Mouse (Mus musculus): ENCODE data around the gene Cabp7. TPM values are rescaled to one million over a fixed set of nuclear protein-coding genes. Genes with fewer than 3 reads are reported as not detected.

Gene Cabp7
- polyA plus RNA-seq, 1 experiment from 2014 or later: 0.09 TPM

DNA sequence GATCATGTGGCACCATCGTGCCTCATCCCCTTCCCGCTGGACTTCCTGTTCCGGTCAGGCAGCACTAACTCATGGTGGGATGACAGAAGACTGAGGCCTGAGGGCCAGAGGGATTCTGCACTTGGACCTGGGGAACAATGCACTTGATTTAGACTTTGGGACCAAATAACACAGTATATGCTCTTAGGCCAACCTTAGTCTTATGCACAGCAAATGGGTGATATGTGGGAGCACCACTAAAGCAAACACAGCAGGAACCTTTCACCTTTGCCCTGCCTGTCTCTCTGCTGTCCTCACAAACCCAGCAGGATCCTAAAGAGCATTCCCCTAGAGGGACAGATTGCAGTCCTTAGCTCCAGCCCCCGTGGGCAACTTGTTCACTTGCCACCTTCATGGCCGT lies 5.8 kb downstream of the Cabp7 start:
- no peak overlapping the region for H3K27ac ChIP-seq
- H3K4me3 ChIP-seq (replicated peaks; ENCODE audit: low read depth, low read length): no peak overlapping the region
- no peaks in the 10 kb centered on the region for H3K36me3 ChIP-seq (ENCODE audit: insufficient read depth, low read length)
- no peak overlapping the region for H3K4me2 ChIP-seq (ENCODE audit: low read length)
- H3K27me3 ChIP-seq (ENCODE audit: insufficient read depth, low read length): peaks cover 19% of the 10 kb centered on the region
- TF ChIP-seq CTCF (IDR thresholded peaks at IDR 0.05; ENCODE audit: low read depth): no peak
- ATAC-seq (replicated peaks; ENCODE audit: low FRiP score, low read depth) (no peak), DNase-seq (ENCODE audit: low spot score) (no peak)
- H3K9ac ChIP-seq (ENCODE audit: low read depth, low read length): no peak overlapping the region
- no peaks in the 10 kb centered on the region for H3K9me3 ChIP-seq (replicated peaks; ENCODE audit: low read length)
- no peaks in the 10 kb centered on the region for H3K4me1 ChIP-seq (replicated peaks; ENCODE audit: insufficient read depth, low read length)
- 30% methylated on average over 5 of the region's 5 CpGs for WGBS

GRCm38 (mm10) chr11:4738719-4739118 lies 7.9 kb downstream of the Cabp7 start:
- no peak for TF ChIP-seq CTCF (IDR thresholded peaks at IDR 0.05; ENCODE audit: low read depth)
- H3K9me3 ChIP-seq (replicated peaks; ENCODE audit: low read length): no peaks in the 10 kb centered on the region
- H3K4me2 ChIP-seq (ENCODE audit: low read length): no peak overlapping the region
- DNase-seq (ENCODE audit: low spot score) (no peak), ATAC-seq (replicated peaks; ENCODE audit: low FRiP score, low read depth) (0 out of 2 replicates have a peak, but pooled peaks have one; percentile 30)
- WGBS: 94% methylated on average over 16 of the region's 16 CpGs
- peaks cover under 1% of the 10 kb centered on the region; the same call in 1 of the 2 replicates for H3K27me3 ChIP-seq (ENCODE audit: insufficient read depth, low read length)
- H3K36me3 ChIP-seq (ENCODE audit: insufficient read depth, low read length): no peaks in the 10 kb centered on the region
- H3K4me3 ChIP-seq (replicated peaks; ENCODE audit: low read depth, low read length): no peak overlapping the region
- no peaks in the 10 kb centered on the region for H3K4me1 ChIP-seq (replicated peaks; ENCODE audit: insufficient read depth, low read length)
- no peak overlapping the region for H3K27ac ChIP-seq
- no peak overlapping the region for H3K9ac ChIP-seq (ENCODE audit: low read depth, low read length)

DNA sequence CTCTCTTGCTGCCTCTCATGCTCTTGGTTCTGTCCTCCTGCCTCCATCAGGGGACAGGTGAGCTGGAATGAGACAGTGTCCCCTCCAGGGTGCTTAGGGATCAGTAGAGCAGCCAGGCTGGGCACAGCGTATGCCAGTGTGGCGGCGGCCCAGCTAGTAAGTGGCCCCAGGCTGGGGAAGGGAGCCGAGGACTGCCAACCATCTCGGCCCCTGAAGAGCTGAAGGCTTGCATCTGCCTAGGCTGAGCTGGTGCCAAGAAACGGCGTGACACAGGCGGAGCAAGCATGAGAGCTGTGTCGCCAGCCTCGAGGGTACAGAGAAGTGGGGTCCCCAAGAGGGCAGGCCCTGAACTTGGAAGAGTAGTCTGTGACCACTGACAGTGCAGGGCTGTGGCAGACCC lies 8.9 kb downstream of the Cabp7 start:
- DNase-seq (ENCODE audit: low spot score): no peak
- ATAC-seq (replicated peaks; ENCODE audit: low FRiP score, low read depth): no peak
- Histone ChIP-seq H3K4me2 (ENCODE audit: low read length) (no peak overlapping the region), H3K4me3 (replicated peaks; ENCODE audit: low read depth, low read length) (no peak overlapping the region), H3K27me3 (ENCODE audit: insufficient read depth, low read length) (no peaks in the 10 kb centered on the region), H3K9me3 (replicated peaks; ENCODE audit: low read length) (no peaks in the 10 kb centered on the region), H3K4me1 (replicated peaks; ENCODE audit: insufficient read depth, low read length) (no peaks in the 10 kb centered on the region), H3K36me3 (ENCODE audit: insufficient read depth, low read length) (no peaks in the 10 kb centered on the region), H3K9ac (ENCODE audit: low read depth, low read length) (no peak overlapping the region), H3K27ac (no peak overlapping the region)
- WGBS: 75% methylated on average over 10 of the region's 10 CpGs
- no peak for TF ChIP-seq CTCF (IDR thresholded peaks at IDR 0.05; ENCODE audit: low read depth)

DNA sequence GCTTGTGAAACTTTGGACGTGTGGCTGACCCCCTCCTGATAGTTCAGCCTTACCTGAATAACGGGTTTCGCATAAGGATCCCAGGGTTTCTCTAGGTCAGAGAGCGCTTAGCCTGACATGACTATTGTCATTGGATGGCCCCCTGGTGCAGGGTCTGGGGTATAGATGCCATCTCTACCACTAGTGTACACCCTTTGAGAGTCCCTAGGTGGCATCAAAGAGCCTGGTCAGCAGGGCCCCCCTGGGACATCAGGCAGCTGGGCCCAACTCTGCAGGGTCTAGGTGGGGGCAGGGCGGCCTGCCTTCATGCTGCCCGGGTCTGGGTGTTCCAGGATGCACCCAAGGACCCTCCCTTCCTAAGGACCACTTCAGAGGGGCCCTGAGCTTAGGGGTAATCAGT lies 10.2 kb downstream of the Cabp7 start:
- 62% methylated on average over 6 of the region's 6 CpGs for WGBS
- no peak; the same call in 1 of the 2 replicates for TF ChIP-seq CTCF (IDR thresholded peaks at IDR 0.05; ENCODE audit: low read depth)
- Histone ChIP-seq H3K27me3 (ENCODE audit: insufficient read depth, low read length) (no peaks in the 10 kb centered on the region), H3K27ac (no peak overlapping the region), H3K36me3 (ENCODE audit: insufficient read depth, low read length) (no peaks in the 10 kb centered on the region), H3K9me3 (replicated peaks; ENCODE audit: low read length) (no peaks in the 10 kb centered on the region), H3K4me2 (ENCODE audit: low read length) (no peak overlapping the region), H3K4me3 (replicated peaks; ENCODE audit: low read depth, low read length) (no peak overlapping the region), H3K9ac (ENCODE audit: low read depth, low read length) (no peak overlapping the region), H3K4me1 (replicated peaks; ENCODE audit: insufficient read depth, low read length) (no peaks in the 10 kb centered on the region)
- ATAC-seq (replicated peaks; ENCODE audit: low FRiP score, low read depth) (no peak), DNase-seq (ENCODE audit: low spot score) (no peak)

DNA sequence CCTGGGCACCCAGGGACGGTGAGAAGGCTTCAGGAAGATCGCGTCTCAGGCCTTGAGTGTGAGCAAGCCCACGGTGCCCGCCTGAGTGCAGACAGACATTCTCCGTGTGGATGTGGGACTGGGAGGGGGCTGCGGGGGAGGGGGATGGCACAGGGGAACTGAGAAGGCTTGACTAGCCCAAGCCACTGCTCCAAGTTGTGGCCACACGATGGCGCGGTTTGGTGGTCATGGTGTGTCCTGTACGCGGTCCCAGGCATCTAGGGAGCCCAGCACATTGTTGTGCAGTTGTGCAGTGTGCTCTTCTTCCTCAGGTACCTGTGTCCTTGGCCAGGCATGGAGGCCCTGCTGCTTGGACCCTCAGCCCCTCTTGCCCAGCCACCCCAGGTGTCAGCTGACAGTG lies 12.4 kb downstream of the Cabp7 start:
- Histone ChIP-seq H3K4me3 (replicated peaks; ENCODE audit: low read depth, low read length) (no peak overlapping the region), H3K9ac (ENCODE audit: low read depth, low read length) (no peak overlapping the region), H3K36me3 (ENCODE audit: insufficient read depth, low read length) (no peaks in the 10 kb centered on the region), H3K9me3 (replicated peaks; ENCODE audit: low read length) (no peaks in the 10 kb centered on the region), H3K4me1 (replicated peaks; ENCODE audit: insufficient read depth, low read length) (no peaks in the 10 kb centered on the region), H3K27me3 (ENCODE audit: insufficient read depth, low read length) (no peaks in the 10 kb centered on the region), H3K4me2 (ENCODE audit: low read length) (no peak overlapping the region), H3K27ac (no peak overlapping the region)
- no peak for DNase-seq (ENCODE audit: low spot score)
- no peak for ATAC-seq (replicated peaks; ENCODE audit: low FRiP score, low read depth)
- 39% methylated on average over 12 of the region's 12 CpGs for WGBS
- peak; percentile 46; the same call in 1 of the 2 replicates for TF ChIP-seq CTCF (IDR thresholded peaks at IDR 0.05; ENCODE audit: low read depth)

DNA sequence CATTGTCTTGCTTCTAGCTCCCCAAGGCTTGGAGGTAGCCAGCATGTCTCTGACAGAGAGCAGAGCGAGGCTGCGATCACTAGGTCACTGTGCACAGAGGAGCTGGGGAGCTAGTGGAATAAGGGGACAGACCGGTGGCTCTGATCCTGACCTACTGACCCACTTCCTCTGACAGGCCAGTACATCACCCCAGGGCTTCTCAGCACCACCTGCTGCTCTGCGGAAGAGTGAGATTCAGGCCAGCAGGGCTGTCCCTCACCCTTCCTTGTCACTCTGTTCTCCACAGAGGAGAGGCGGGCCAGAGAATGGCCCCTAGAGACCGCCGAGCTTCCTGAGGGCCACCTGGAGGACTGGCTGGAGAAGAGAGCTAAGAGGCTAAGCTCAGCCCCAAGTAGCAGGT lies 14.8 kb downstream of the Cabp7 start:
- no peak for TF ChIP-seq CTCF (IDR thresholded peaks at IDR 0.05; ENCODE audit: low read depth)
- Histone ChIP-seq H3K27me3 (ENCODE audit: insufficient read depth, low read length) (no peaks in the 10 kb centered on the region), H3K36me3 (ENCODE audit: insufficient read depth, low read length) (no peaks in the 10 kb centered on the region), H3K9ac (ENCODE audit: low read depth, low read length) (no peak overlapping the region), H3K9me3 (replicated peaks; ENCODE audit: low read length) (no peaks in the 10 kb centered on the region), H3K4me3 (replicated peaks; ENCODE audit: low read depth, low read length) (no peak overlapping the region), H3K4me1 (replicated peaks; ENCODE audit: insufficient read depth, low read length) (no peaks in the 10 kb centered on the region), H3K4me2 (ENCODE audit: low read length) (no peak overlapping the region), H3K27ac (no peak overlapping the region)
- ATAC-seq (replicated peaks; ENCODE audit: low FRiP score, low read depth) (no peak), DNase-seq (ENCODE audit: low spot score) (no peak)
- 72% methylated on average over 7 of the region's 7 CpGs for WGBS

DNA sequence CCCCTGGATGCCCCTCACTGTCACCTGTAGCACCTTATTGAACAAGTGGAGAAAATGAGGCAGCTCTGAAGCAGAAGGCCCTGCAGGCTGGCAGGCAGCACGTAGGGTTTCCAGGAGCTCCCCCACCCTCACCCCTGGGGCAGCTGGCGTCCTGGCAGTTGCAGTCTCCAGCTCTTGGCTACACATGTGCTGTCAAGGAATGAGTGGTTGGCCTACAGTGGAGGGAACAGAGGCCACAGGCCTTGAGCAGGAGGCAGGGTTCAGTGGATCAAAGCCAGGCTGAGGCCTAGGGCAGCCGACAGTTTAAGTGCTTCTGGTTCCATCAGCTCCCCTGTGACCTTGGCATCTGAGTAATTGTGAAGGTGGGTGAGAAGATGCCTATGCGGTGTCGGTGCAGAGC lies 15.7 kb downstream of the Cabp7 start:
- no peak overlapping the region for H3K4me2 ChIP-seq (ENCODE audit: low read length)
- no peaks in the 10 kb centered on the region for H3K36me3 ChIP-seq (ENCODE audit: insufficient read depth, low read length)
- no peak for TF ChIP-seq CTCF (IDR thresholded peaks at IDR 0.05; ENCODE audit: low read depth)
- 59% methylated on average over 5 of the region's 5 CpGs for WGBS
- DNase-seq (ENCODE audit: low spot score) (no peak), ATAC-seq (replicated peaks; ENCODE audit: low FRiP score, low read depth) (no peak)
- no peak overlapping the region for H3K27ac ChIP-seq
- H3K4me1 ChIP-seq (replicated peaks; ENCODE audit: insufficient read depth, low read length): no peaks in the 10 kb centered on the region
- H3K9ac ChIP-seq (ENCODE audit: low read depth, low read length): no peak overlapping the region
- no peaks in the 10 kb centered on the region for H3K27me3 ChIP-seq (ENCODE audit: insufficient read depth, low read length)
- no peaks in the 10 kb centered on the region for H3K9me3 ChIP-seq (replicated peaks; ENCODE audit: low read length)
- no peak overlapping the region for H3K4me3 ChIP-seq (replicated peaks; ENCODE audit: low read depth, low read length)
